In genomic region chr5:38153636-38154035, GRCm38 (mm10) we compare ENCODE assay signal across 14 mouse cellular contexts. TPM values are rescaled to one million over a fixed set of nuclear protein-coding genes. Genes with fewer than 3 reads are reported as not detected.
DNase-seq lines count a peak whose midpoint lies in the region; ATAC-seq lines count a peak whose summit lies in the region.
"Had no signal": no experiment of that assay in that cellular context is flagged by ENCODE, and none has a peak within 500 bp of the region (broad histone marks: within the 10 kb centered on the region; RNA-seq: fewer than 3 reads in every experiment).

No protein-coding gene starts in this region.

- 92% methylated on average over 5 of the region's 5 CpGs for WGBS in hindbrain, embryonic 13.5 days
- 89% methylated on average over 5 of the region's 5 CpGs for WGBS in hindbrain, embryonic 11.5 days
- 88% methylated on average over 5 of the region's 5 CpGs for WGBS in hindbrain, embryonic 14.5 days
- 91% methylated on average over 5 of the region's 5 CpGs for WGBS in neural tube, embryonic 13.5 days
- WGBS in heart, embryonic 10.5 days, result 79% methylated on average over 5 of the region's 5 CpGs

- no peak for DNase-seq in hindbrain, embryonic 11.5 days (ENCODE audit: low spot score)
- peak; percentile 85 for DNase-seq in cerebellum, adult 9-10 months
- no peak for DNase-seq in hindbrain, embryonic 14.5 days (ENCODE audit: low spot score)
- DNase-seq in heart, embryonic 10.5 days (ENCODE audit: low spot score), result no peak
- no peak for DNase-seq in frontal cortex, postnatal 36 days (ENCODE audit: low spot score in 2 of 2)
- DNase-seq in thymus, postnatal 4 days, result no peak
- DNase-seq: adrenal gland, postnatal 25 days; gastrocnemius, postnatal 10 days; kidney, postnatal 10 days; lung, embryonic 14.5 days; spleen, adult 18-20 months had no signal

- peaks cover 87% of the 10 kb centered on the region for H3K4me1 ChIP-seq in hindbrain, embryonic 13.5 days (replicated peaks)
- 0 out of 2 replicates have a peak, but pooled peaks cover 4% of the 10 kb centered on the region for H3K4me1 ChIP-seq in hindbrain, embryonic 11.5 days (replicated peaks; ENCODE audit: control insufficient read depth, insufficient read depth, low read length)
- H3K4me1 ChIP-seq in hindbrain, embryonic 14.5 days (replicated peaks; ENCODE audit: control insufficient read depth, insufficient read depth, low read length), result peaks cover 69% of the 10 kb centered on the region
- H3K4me1 ChIP-seq in neural tube, embryonic 13.5 days (replicated peaks), result peaks cover 76% of the 10 kb centered on the region
- peaks cover 4% of the 10 kb centered on the region for H3K4me1 ChIP-seq in heart, embryonic 10.5 days

- H3K27ac ChIP-seq in hindbrain, embryonic 13.5 days, result peak overlapping the region; percentile 48
- H3K27ac ChIP-seq in hindbrain, embryonic 11.5 days (ENCODE audit: low read depth, low read length), result no peak overlapping the region
- H3K27ac ChIP-seq in hindbrain, embryonic 14.5 days, result no peak overlapping the region
- H3K27ac ChIP-seq in neural tube, embryonic 13.5 days (replicated peaks), result no peak overlapping the region
- H3K27ac ChIP-seq in heart, embryonic 10.5 days, result no peak overlapping the region

- peak overlapping the region; percentile 18 for H3K4me3 ChIP-seq in hindbrain, embryonic 13.5 days
- no peak overlapping the region for H3K4me3 ChIP-seq in hindbrain, embryonic 11.5 days (ENCODE audit: low read depth, low read length)
- H3K4me3 ChIP-seq in hindbrain, embryonic 14.5 days (replicated peaks; ENCODE audit: low read length), result no peak overlapping the region
- peak overlapping the region; percentile 12; the same call in 1 of the 2 replicates for H3K4me3 ChIP-seq in neural tube, embryonic 13.5 days
- no peak overlapping the region for H3K4me3 ChIP-seq in heart, embryonic 10.5 days

- no peaks in the 10 kb centered on the region for H3K27me3 ChIP-seq in hindbrain, embryonic 13.5 days
- no peaks in the 10 kb centered on the region for H3K27me3 ChIP-seq in hindbrain, embryonic 11.5 days (ENCODE audit: control insufficient read depth, insufficient read depth, low read length)
- no peaks in the 10 kb centered on the region for H3K27me3 ChIP-seq in hindbrain, embryonic 14.5 days (ENCODE audit: control insufficient read depth, insufficient read depth, low read length)
- no peaks in the 10 kb centered on the region for H3K27me3 ChIP-seq in neural tube, embryonic 13.5 days
- peaks cover 28% of the 10 kb centered on the region for H3K27me3 ChIP-seq in heart, embryonic 10.5 days (ENCODE audit: insufficient read depth, poor library complexity, severe bottlenecking)

- H3K9me3 ChIP-seq in hindbrain, embryonic 13.5 days, result no peaks in the 10 kb centered on the region
- H3K9me3 ChIP-seq in hindbrain, embryonic 11.5 days (ENCODE audit: control insufficient read depth, low read length), result no peaks in the 10 kb centered on the region
- no peaks in the 10 kb centered on the region for H3K9me3 ChIP-seq in hindbrain, embryonic 14.5 days (ENCODE audit: control insufficient read depth, low read length)
- no peaks in the 10 kb centered on the region for H3K9me3 ChIP-seq in neural tube, embryonic 13.5 days
- H3K9me3 ChIP-seq in heart, embryonic 10.5 days, result no peaks in the 10 kb centered on the region

- peak overlapping the region; percentile 27 for H3K4me2 ChIP-seq in hindbrain, embryonic 13.5 days
- no peak overlapping the region for H3K4me2 ChIP-seq in hindbrain, embryonic 11.5 days (replicated peaks; ENCODE audit: low read depth, low read length)
- H3K4me2 ChIP-seq in hindbrain, embryonic 14.5 days (replicated peaks), result peak overlapping the region; percentile 27
- H3K4me2 ChIP-seq in neural tube, embryonic 13.5 days, result peak overlapping the region; percentile 40
- H3K4me2 ChIP-seq: lung, embryonic 14.5 days had no signal

- H3K36me3 ChIP-seq in hindbrain, embryonic 13.5 days, result peaks cover 89% of the 10 kb centered on the region
- peaks cover 26% of the 10 kb centered on the region for H3K36me3 ChIP-seq in hindbrain, embryonic 11.5 days (ENCODE audit: control insufficient read depth, insufficient read depth, low read length)
- H3K36me3 ChIP-seq in hindbrain, embryonic 14.5 days (replicated peaks; ENCODE audit: control insufficient read depth, insufficient read depth), result peaks cover 92% of the 10 kb centered on the region
- peaks cover 89% of the 10 kb centered on the region for H3K36me3 ChIP-seq in neural tube, embryonic 13.5 days
- peaks cover 22% of the 10 kb centered on the region for H3K36me3 ChIP-seq in heart, embryonic 10.5 days

- ATAC-seq in hindbrain, embryonic 13.5 days (ENCODE audit: low FRiP score), result no peak
- no peak for ATAC-seq in hindbrain, embryonic 11.5 days (ENCODE audit: low FRiP score)
- no peak for ATAC-seq in hindbrain, embryonic 14.5 days (ENCODE audit: low FRiP score)
- no peak for ATAC-seq in neural tube, embryonic 13.5 days (ENCODE audit: low read depth)
- ATAC-seq: intestine, postnatal 0 days had no signal

- peak overlapping the region; percentile 59 for H3K9ac ChIP-seq in hindbrain, embryonic 13.5 days
- no peak overlapping the region for H3K9ac ChIP-seq in hindbrain, embryonic 11.5 days (ENCODE audit: low read depth, low read length)
- 0 out of 2 replicates have a peak overlapping the region, but pooled peaks have one; percentile 7 for H3K9ac ChIP-seq in hindbrain, embryonic 14.5 days
- peak overlapping the region; percentile 35 for H3K9ac ChIP-seq in neural tube, embryonic 13.5 days
- H3K9ac ChIP-seq: lung, embryonic 14.5 days had no signal

RNA-seq across cellular contexts. Expression of gene Nsg1, which starts 6.1 kb away (rescaled TPM):
- 1,020 and 1,085 TPM in 2 replicates for polyA plus RNA-seq in hindbrain, embryonic 13.5 days (2015; fragmentation: Nextera tagmentation; extraction: Ambion mirVana)
- 88.7 and 109 TPM in 2 replicates for polyA plus RNA-seq in hindbrain, embryonic 11.5 days (2014; fragmentation: Nextera tagmentation; extraction: Ambion mirVana)
- polyA plus RNA-seq in hindbrain, embryonic 14.5 days (2014; fragmentation: Nextera tagmentation; extraction: Ambion mirVana), result 311 and 362 TPM in 2 replicates
- 976 and 984 TPM in 2 replicates for polyA plus RNA-seq in neural tube, embryonic 13.5 days (2015; fragmentation: Nextera tagmentation; extraction: Ambion mirVana)
- polyA plus RNA-seq in heart, embryonic 10.5 days (2016; fragmentation: Nextera tagmentation; extraction: Ambion mirVana), result 17.4 and 32.6 TPM in 2 replicates

Comparison
In these comparisons a context has a peak if more than half of its experiments do, and no peak if none do; other contexts are left out.
1. H3K4me3 ChIP-seq: peak in hindbrain, embryonic 13.5 days (single experiment) and neural tube, embryonic 13.5 days (single experiment); none in hindbrain, embryonic 11.5 days (single experiment), hindbrain, embryonic 14.5 days (single experiment) and heart, embryonic 10.5 days (single experiment).